Mouse (Mus musculus) limb, embryonic 14.5 days (tissue): ENCODE measurements around the gene Dhodh. TPM values are rescaled to one million over a fixed set of nuclear protein-coding genes. Genes with fewer than 3 reads are reported as not detected.
A peak's percentile ranks its signal among the peaks of the same experiment; 100 is the strongest.

Experiments used
- ATAC-seq: fragments of 200-750 bp; cut with Nextera tagmentation; 2 replicates; pipeline ENCODE4 v1.8.0; 2017; ENCODE audit warnings: low read depth, moderate number of reproducible peaks, moderate TSS enrichment; ENCODE audit not compliant: low FRiP score
- DNase-seq: peaks from one replicate; pipeline ENCODE4 v3.0.0-alpha.2; 2015; ENCODE audit warnings: low spot score
- H3K27ac ChIP-seq: fragments of 300-500 bp; sonication (generic); replicated peaks from 2 replicates; pipeline ENCODE4 v1.5.1; 2014; ENCODE audit warnings: low read depth, mild to moderate bottlenecking, low read length, moderate library complexity, mixed read lengths
- H3K27me3 ChIP-seq: fragments of 300-500 bp; sonication (generic); 2 replicates; pipeline ENCODE4 v1.6.1; 2014; ENCODE audit warnings: low read length, mixed read lengths; ENCODE audit not compliant: control insufficient read depth, insufficient read depth
- H3K36me3 ChIP-seq: fragments of 300-500 bp; sonication (generic); 2 replicates; pipeline ENCODE4 v1.6.1; 2014; ENCODE audit warnings: mild to moderate bottlenecking, low read length, moderate library complexity, mixed read lengths; ENCODE audit not compliant: control insufficient read depth, insufficient read depth
- H3K4me1 ChIP-seq: fragments of 300-500 bp; sonication (generic); 2 replicates; pipeline ENCODE4 v1.6.1; 2014; ENCODE audit warnings: antibody characterized with exemption, low read length, mixed read lengths; ENCODE audit not compliant: control insufficient read depth, insufficient read depth
- H3K4me2 ChIP-seq: fragments of 300-500 bp; sonication (generic); replicated peaks from 2 replicates; pipeline ENCODE4 v1.6.1; 2014; ENCODE audit warnings: low read depth, mild to moderate bottlenecking, low read length, moderate library complexity; ENCODE audit not compliant: severe bottlenecking
- H3K4me3 ChIP-seq: fragments of 300-500 bp; sonication (generic); replicated peaks from 2 replicates; pipeline ENCODE4 v1.5.1; 2014; ENCODE audit warnings: low read length
- H3K9ac ChIP-seq: fragments of 300-500 bp; sonication (generic); 2 replicates; pipeline ENCODE4 v1.6.1; 2014; ENCODE audit warnings: mild to moderate bottlenecking, low read depth, low read length, moderate library complexity; ENCODE audit not compliant: severe bottlenecking
- H3K9me3 ChIP-seq: fragments of 300-500 bp; sonication (generic); 2 replicates; pipeline ENCODE4 v1.6.1; 2016; ENCODE audit warnings: low read length; ENCODE audit not compliant: control insufficient read depth
- POLR2A ChIP-seq: fragments of 200-500 bp; IDR thresholded peaks from 2 replicates; pipeline ENCODE4 v1.8.0; 2012; ENCODE audit warnings: inconsistent platforms, mild to moderate bottlenecking, moderate library complexity, borderline replicate concordance; ENCODE audit not compliant: insufficient read depth, insufficient read length; ENCODE audit errors: extremely low read depth
- WGBS: fragments of 180-500 bp; shearing (Covaris S2); extraction: QIAGEN DNeasy Blood & Tissue Kit; methylation state at CpG from one replicate; pipeline ENCODE4 v1.1.7; 2014; 5-methylcytosine and 5-hydroxymethylcytosine counted together
- polyA plus RNA-seq, 2 experiments: library from polyadenylated mRNA; depleted of rRNA in 1 of 2; stranded (reverse) in 1 of 2; unstranded in 1 of 2; fragments of >200 nt; fragmentation: Nextera tagmentation in 1 of 2; extraction: Ambion mirVana in 1 of 2; gene quantifications; 2 replicates each; pipeline versions ENCODE4 v1.2.1 to v1.2.3; 2012 to 2014

Dhodh gene
- polyA plus RNA-seq, 2 experiments = 41.8 to 42.3 TPM

DNA sequence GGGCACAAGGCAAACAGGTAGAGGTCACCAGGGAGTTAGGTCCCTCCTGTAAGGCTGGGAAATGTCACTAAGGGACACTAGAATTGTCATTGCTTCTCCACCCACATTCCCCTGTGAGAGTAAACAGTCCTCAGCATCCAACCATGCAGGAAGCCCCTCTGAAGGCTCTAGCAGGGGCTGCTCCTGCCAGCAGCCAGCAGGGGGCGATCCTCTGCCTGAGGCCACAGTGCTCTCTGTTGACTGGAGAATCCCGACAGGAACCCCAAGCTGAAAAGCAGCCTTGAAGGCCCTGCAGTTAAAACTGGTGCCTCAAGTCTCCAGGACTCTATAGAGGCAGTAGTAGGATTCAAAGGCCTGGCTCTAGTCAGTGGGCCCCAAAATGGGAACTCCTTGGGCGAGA lies 56.8 kb downstream of the Dhodh start:
- Histone ChIP-seq H3K4me1 (no peaks in the 10 kb centered on the region), H3K9ac (no peak overlapping the region), H3K27ac (no peak overlapping the region), H3K4me3 (no peak overlapping the region), H3K4me2 (no peak overlapping the region), H3K36me3 (peaks cover 99% of the 10 kb centered on the region), H3K27me3 (no peaks in the 10 kb centered on the region), H3K9me3 (no peaks in the 10 kb centered on the region)
- DNase-seq = no peak
- ATAC-seq = no peak
- no peak for TF ChIP-seq POLR2A
- 52% methylated on average over 3 of the region's 3 CpGs for WGBS

DNA sequence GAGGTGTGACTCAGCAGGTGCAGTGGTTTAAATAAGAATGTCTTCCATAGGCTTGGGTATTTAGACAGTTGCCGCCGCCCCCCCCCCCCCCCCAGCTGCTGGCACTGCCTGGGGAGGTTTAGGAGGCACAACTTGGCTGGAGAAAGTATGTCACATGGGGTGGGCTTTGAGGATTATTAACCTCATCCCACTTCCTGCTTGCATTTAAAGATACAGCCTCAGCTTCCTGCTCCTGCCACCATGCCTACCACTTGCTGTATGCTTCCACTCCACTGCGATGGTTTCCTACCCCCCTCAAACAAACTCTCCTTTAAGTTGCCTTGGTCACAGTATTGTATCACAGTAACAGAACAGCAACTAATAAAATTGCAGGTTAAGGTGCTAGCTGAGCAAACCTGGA lies 64.4 kb downstream of the Dhodh start:
- Histone ChIP-seq H3K9me3 (no peaks in the 10 kb centered on the region), H3K4me2 (no peak overlapping the region), H3K4me1 (peaks cover 25% of the 10 kb centered on the region), H3K36me3 (peaks cover 24% of the 10 kb centered on the region), H3K27ac (peak overlapping the region; percentile 45; the same call in 1 of the 2 replicates), H3K4me3 (no peak overlapping the region), H3K9ac (no peak overlapping the region), H3K27me3 (no peaks in the 10 kb centered on the region)
- no peak for ATAC-seq
- DNase-seq = no peak
- WGBS = 57% methylated on average over 3 of the region's 3 CpGs
- no peak for TF ChIP-seq POLR2A

DNA sequence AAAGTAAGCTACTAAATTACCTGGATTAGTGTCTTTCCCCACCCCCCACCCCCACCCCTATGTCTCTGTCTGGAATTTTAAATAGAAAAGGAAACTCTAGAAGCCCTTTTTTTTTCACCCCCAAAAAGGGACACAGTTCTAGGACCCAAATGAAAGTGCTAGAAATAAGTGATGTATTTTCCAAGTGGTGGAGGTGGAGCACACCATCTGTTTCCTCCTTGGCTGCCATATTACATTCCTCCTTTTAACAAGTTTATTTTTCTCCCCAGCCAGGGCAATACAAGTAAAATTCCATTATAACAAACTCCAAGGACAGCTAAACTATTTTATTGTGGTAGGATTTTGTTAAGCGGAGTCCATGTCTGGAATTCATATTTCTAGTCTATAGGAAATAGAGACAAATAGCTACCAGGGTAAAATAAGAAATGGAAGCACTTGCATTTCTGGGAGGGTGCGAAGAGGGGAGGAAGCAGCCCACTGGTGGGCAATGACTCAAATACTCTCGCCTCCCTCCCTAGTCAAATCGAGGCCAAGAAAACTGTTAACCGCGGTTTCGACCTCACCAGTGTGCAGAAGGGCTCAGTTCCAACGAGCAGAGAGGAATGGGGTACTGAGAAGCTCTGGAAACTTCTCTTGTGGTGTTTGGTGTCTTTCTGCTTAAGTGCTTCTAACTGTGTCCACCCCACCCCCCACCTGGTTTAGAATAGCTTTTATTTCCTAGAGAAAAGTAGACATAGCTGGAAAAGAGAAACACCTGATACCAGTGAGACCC lies 65.5 kb downstream of the Dhodh start:
- no peaks in the 10 kb centered on the region for H3K27me3 ChIP-seq
- H3K4me3 ChIP-seq = no peak overlapping the region
- WGBS = 39% methylated on average over 8 of the region's 8 CpGs
- peak; percentile 58 for DNase-seq
- ATAC-seq = peak; percentile 80
- TF ChIP-seq POLR2A = no peak
- H3K27ac ChIP-seq = peak overlapping the region; percentile 85
- no peak overlapping the region for H3K9ac ChIP-seq
- no peak overlapping the region; the same call in 1 of the 2 replicates for H3K4me2 ChIP-seq
- peaks cover 25% of the 10 kb centered on the region for H3K4me1 ChIP-seq
- peaks cover 13% of the 10 kb centered on the region for H3K36me3 ChIP-seq
- no peaks in the 10 kb centered on the region for H3K9me3 ChIP-seq

DNA sequence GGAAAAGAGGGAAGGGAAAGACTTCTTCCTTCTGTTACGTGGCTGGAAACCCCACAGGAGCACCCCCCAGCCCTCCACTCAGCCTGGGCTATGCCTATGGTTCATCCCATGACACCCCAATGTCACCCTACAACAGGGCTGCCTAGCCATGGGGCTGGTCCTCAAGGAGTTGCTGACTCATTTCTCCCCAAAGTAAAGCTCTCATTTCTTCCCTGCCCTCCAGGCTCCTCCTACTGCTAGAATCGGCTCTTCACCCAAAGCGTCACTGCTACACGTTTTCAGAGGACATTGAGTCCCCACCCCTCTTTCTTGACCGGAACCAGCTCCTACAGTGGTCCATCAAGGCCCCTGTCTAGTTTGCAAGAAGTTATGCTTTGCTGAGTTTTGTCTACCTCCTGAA lies 66.3 kb downstream of the Dhodh start:
- TF ChIP-seq POLR2A = no peak
- Histone ChIP-seq H3K27ac (peak overlapping the region; percentile 85), H3K9me3 (no peaks in the 10 kb centered on the region), H3K4me1 (peaks cover 25% of the 10 kb centered on the region), H3K9ac (no peak overlapping the region), H3K27me3 (no peaks in the 10 kb centered on the region), H3K36me3 (peaks cover 5% of the 10 kb centered on the region), H3K4me3 (no peak overlapping the region), H3K4me2 (no peak overlapping the region; the same call in 1 of the 2 replicates)
- no peak for DNase-seq
- no peak for ATAC-seq
- 62% methylated on average over 5 of the region's 5 CpGs for WGBS

Other genes starting within 250 kb of the Dhodh start
- gene Pmfbp1, start 114.6 kb downstream of the Dhodh start, polyA plus RNA-seq (2012; rRNA removed) = 0.06 and 0.20 TPM in 2 replicates
- 0.23 and 0.43 TPM in 2 replicates for gene Pmfbp1, start 114.6 kb downstream of the Dhodh start, polyA plus RNA-seq (2014; fragmentation: Nextera tagmentation; extraction: Ambion mirVana)
- 27.4 and 27.8 TPM in 2 replicates for gene Dhx38, start 42.8 kb downstream of the Dhodh start, polyA plus RNA-seq (2012; rRNA removed)
- gene Dhx38, start 42.8 kb downstream of the Dhodh start, polyA plus RNA-seq (2014; fragmentation: Nextera tagmentation; extraction: Ambion mirVana) = 20.0 and 23.3 TPM in 2 replicates
- 5.7 and 6.0 TPM in 2 replicates for gene Txnl4b, start 42.8 kb downstream of the Dhodh start, polyA plus RNA-seq (2012; rRNA removed)
- gene Txnl4b, start 42.8 kb downstream of the Dhodh start, polyA plus RNA-seq (2014; fragmentation: Nextera tagmentation; extraction: Ambion mirVana) = 23.6 and 25.1 TPM in 2 replicates
- gene Hp, start 29.5 kb downstream of the Dhodh start, polyA plus RNA-seq (2012; rRNA removed) = 2.0 and 2.4 TPM in 2 replicates
- 0.73 and 1.8 TPM in 2 replicates for gene Hp, start 29.5 kb downstream of the Dhodh start, polyA plus RNA-seq (2014; fragmentation: Nextera tagmentation; extraction: Ambion mirVana)
- 0.14 and 0.24 TPM in 2 replicates for gene Pkd1l3, start 5.8 kb upstream of the Dhodh start, polyA plus RNA-seq (2012; rRNA removed)
- gene Pkd1l3, start 5.8 kb upstream of the Dhodh start, polyA plus RNA-seq (2014; fragmentation: Nextera tagmentation; extraction: Ambion mirVana) = 0.14 and 0.33 TPM in 2 replicates
- 109 and 113 TPM in 2 replicates for gene Ist1, start 84.6 kb upstream of the Dhodh start, polyA plus RNA-seq (2012; rRNA removed)
- 149 and 153 TPM in 2 replicates for gene Ist1, start 84.6 kb upstream of the Dhodh start, polyA plus RNA-seq (2014; fragmentation: Nextera tagmentation; extraction: Ambion mirVana)
- gene Zfp821, start 96.9 kb upstream of the Dhodh start, polyA plus RNA-seq (2012; rRNA removed) = 34.0 and 36.8 TPM in 2 replicates
- 28.6 and 34.2 TPM in 2 replicates for gene Zfp821, start 96.9 kb upstream of the Dhodh start, polyA plus RNA-seq (2014; fragmentation: Nextera tagmentation; extraction: Ambion mirVana)
- 16.2 and 19.0 TPM in 2 replicates for gene Atxn1l, start 129.1 kb upstream of the Dhodh start, polyA plus RNA-seq (2012; rRNA removed)
- gene Atxn1l, start 129.1 kb upstream of the Dhodh start, polyA plus RNA-seq (2014; fragmentation: Nextera tagmentation; extraction: Ambion mirVana) = 8.7 and 9.6 TPM in 2 replicates
- gene Ap1g1, start 169.9 kb upstream of the Dhodh start, polyA plus RNA-seq (2012; rRNA removed) = 63.1 and 71.1 TPM in 2 replicates
- 32.0 and 33.7 TPM in 2 replicates for gene Ap1g1, start 169.9 kb upstream of the Dhodh start, polyA plus RNA-seq (2014; fragmentation: Nextera tagmentation; extraction: Ambion mirVana)